Mouse (Mus musculus) forebrain, embryonic 13.5 days (tissue): ENCODE data around the gene Prss16. TPM values are rescaled to one million over a fixed set of nuclear protein-coding genes. Genes with fewer than 3 reads are reported as not detected.
A peak's percentile ranks its signal among the peaks of the same experiment; 100 is the strongest.
"Not testable (repeated sequence)": the region's sequence is repeated elsewhere in the genome, so short reads cannot be mapped to it uniquely, and the experiment has no call there.

Experiments
- ATAC-seq: fragments of 200-750 bp; cut with Nextera tagmentation; 2 replicates; pipeline ENCODE4 v1.8.0; 2017
- H3K27ac ChIP-seq: fragments of 300-500 bp; sonication (generic); 2 replicates; pipeline ENCODE4 v1.5.1; 2015; ENCODE audit warnings: inconsistent platforms, mild to moderate bottlenecking, moderate library complexity
- H3K27me3 ChIP-seq: fragments of 300-500 bp; sonication (generic); 2 replicates; pipeline ENCODE4 v1.6.1; 2015; ENCODE audit warnings: mild to moderate bottlenecking, inconsistent platforms
- H3K36me3 ChIP-seq: fragments of 300-500 bp; sonication (generic); 2 replicates; pipeline ENCODE4 v1.6.1; 2015; ENCODE audit warnings: mild to moderate bottlenecking, inconsistent platforms; ENCODE audit not compliant: poor library complexity, severe bottlenecking
- H3K4me1 ChIP-seq: fragments of 300-500 bp; sonication (generic); 2 replicates; pipeline ENCODE4 v1.6.1; 2015; ENCODE audit warnings: inconsistent platforms
- H3K4me2 ChIP-seq: fragments of 300-500 bp; sonication (generic); 2 replicates; pipeline ENCODE4 v1.6.1; 2015; ENCODE audit warnings: inconsistent platforms, mild to moderate bottlenecking, moderate library complexity
- H3K4me3 ChIP-seq: fragments of 300-500 bp; sonication (generic); 2 replicates; pipeline ENCODE4 v1.5.1; 2015; ENCODE audit warnings: mild to moderate bottlenecking, inconsistent platforms
- H3K9ac ChIP-seq: fragments of 300-500 bp; sonication (generic); 2 replicates; pipeline ENCODE4 v1.6.1; 2015; ENCODE audit warnings: mild to moderate bottlenecking, inconsistent platforms
- H3K9me3 ChIP-seq: fragments of 300-500 bp; sonication (generic); replicated peaks from 2 replicates; pipeline ENCODE4 v1.6.1; 2016; ENCODE audit warnings: inconsistent platforms
- WGBS: fragments of 180-500 bp; shearing (Covaris S2); methylation state at CpG from one replicate; pipeline ENCODE4 v1.1.7; 2015; 5-methylcytosine and 5-hydroxymethylcytosine counted together
- polyA plus RNA-seq: library from polyadenylated mRNA; unstranded; fragments of >200 nt; fragmentation: Nextera tagmentation; extraction: Ambion mirVana; gene quantifications from 2 replicates; pipeline ENCODE4 v1.2.1, GENCODE M21; 2015

Prss16 gene
- not detected in 2 replicates for polyA plus RNA-seq

DNA sequence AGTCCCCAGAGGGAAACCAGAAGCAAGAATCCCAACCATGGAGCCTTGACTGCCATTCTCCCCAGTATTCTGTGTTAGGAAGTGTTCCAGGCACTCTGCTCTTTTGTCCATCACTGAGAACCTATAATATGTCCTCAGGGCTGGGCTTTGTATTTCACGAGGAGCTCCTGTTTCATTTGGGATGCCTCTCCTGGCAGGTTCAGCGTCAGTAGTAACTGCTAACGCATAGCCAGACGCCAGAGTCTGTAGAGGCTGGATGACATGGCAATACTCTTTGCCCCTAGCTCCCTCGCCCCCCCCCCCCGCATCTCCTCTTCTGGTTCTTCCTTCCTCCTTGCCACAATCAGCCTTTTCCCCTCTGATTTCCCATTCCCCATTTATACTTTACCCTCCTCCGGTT, at the start of gene Prss16:
Prss16 (minus strand) TSS at position 101 of the 400 bp plus-strand sequence.
- Histone ChIP-seq H3K4me3 (no peak within 1 kb of the TSS), H3K4me1 (peaks cover 23% of the 10 kb centered on the region), H3K27ac (no peak within 1 kb of the TSS), H3K27me3 (peaks cover 94% of the 10 kb centered on the region), H3K4me2 (no peak within 1 kb of the TSS), H3K9ac (no peak within 1 kb of the TSS), H3K9me3 (no peaks in the 10 kb centered on the region), H3K36me3 (no peaks in the 10 kb centered on the region)
- ATAC-seq = no peak
- WGBS = 36% methylated on average over 7 of the region's 7 CpGs

DNA sequence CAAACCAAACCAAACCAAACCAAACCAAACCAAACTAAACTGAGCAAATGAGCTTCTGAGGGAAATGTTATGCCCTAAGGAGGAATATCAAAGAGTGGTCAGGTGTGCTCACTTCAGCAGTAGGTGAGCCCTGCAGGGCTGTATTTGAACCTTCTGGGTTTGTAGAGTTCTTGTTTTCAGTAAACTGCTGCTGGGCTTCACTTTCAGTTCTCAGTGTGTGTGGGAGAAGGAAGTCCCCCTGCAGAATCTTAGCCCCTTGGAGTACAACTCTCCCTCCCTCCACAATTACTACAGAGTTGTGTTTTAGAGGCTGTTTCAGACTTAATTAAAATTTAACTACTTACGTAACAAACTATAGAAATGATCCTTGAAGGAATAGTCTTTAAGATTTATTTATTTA, 44.2 kb upstream of the Prss16 start:
- Histone ChIP-seq H3K4me2 (no peak overlapping the region), H3K36me3 (no peaks in the 10 kb centered on the region), H3K27me3 (no peaks in the 10 kb centered on the region), H3K4me3 (no peak overlapping the region), H3K27ac (no peak overlapping the region), H3K9me3 (no peaks in the 10 kb centered on the region), H3K4me1 (0 out of 2 replicates have a peak, but pooled peaks cover 4% of the 10 kb centered on the region), H3K9ac (no peak overlapping the region)
- no peak for ATAC-seq
- WGBS = 95% methylated on average over 1 of the region's 1 CpGs

DNA sequence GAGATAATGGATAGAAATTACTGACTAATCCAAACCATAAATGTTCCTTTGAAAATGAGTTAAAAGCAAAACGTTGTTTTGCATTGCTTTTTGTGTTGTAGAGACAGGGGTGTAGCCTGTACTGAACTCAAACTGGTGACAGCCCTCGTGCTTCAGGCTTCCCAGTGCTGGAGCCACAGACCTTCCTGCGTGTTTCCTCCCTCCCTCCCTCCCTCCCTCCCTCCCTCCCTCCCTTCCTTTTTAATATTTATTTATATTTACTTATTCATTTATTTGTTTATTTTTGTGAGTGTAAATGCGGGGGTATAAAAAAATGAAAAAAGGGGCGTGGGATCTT, 41.9 kb upstream of the Prss16 start:
- Histone ChIP-seq H3K27ac (peak overlapping the region; percentile 84; the same call in 1 of the 2 replicates), H3K4me3 (peak overlapping the region; percentile 52), H3K4me2 (peak overlapping the region; percentile 64), H3K4me1 (0 out of 2 replicates have a peak, but pooled peaks cover 4% of the 10 kb centered on the region), H3K27me3 (no peaks in the 10 kb centered on the region), H3K36me3 (no peaks in the 10 kb centered on the region), H3K9ac (peak overlapping the region; percentile 66), H3K9me3 (no peaks in the 10 kb centered on the region)
- 14% methylated on average over 5 of the region's 5 CpGs for WGBS
- peak; percentile 46; the same call in 1 of the 2 replicates for ATAC-seq

DNA sequence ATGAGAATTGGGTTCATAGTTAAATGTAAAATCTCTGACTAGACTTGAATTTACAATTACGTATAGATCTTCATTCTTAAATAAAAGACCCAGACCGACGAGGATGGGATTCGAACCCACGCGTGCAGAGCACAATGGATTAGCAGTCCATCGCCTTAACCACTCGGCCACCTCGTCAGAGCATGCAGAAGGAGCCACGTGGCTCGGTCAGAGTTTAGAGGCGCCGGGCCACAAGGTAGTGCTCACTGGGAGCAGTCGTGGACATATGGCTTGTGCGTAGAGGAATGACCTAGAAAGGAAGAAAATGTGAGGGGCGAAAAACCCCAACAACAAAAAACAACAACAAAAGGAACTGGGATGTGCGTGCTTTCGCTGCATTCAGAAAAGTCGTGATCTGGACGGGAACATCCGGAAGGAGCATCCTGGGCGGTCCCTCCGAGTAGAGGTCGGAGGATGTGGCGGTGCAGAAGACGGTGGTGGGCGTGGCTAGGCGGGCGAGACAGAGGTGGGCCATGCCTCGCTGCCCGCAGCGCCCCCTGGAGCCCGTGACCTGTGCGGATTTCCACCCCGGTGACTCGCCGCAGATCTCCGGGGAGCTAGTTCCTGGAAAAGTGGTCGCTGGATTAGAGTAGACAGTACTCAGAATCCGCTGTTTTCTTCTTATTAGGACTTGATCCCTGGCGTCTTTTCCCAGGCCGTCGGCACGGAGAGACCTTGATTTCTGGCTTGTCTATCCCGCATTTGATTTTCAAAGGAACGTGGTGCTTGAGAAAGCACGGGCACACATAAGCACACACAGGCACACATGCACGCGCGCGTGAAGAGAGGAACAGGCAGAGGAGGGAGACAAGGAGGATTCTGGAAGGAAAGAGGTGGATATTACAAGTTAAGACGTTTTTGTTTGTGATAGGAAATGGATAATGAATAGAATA, 41.3 kb upstream of the Prss16 start:
- no peaks in the 10 kb centered on the region for H3K27me3 ChIP-seq
- 0 out of 2 replicates have a peak, but pooled peaks cover 4% of the 10 kb centered on the region for H3K4me1 ChIP-seq
- H3K4me2 ChIP-seq = peak overlapping the region; percentile 64
- no peaks in the 10 kb centered on the region for H3K36me3 ChIP-seq
- H3K9ac ChIP-seq = peak overlapping the region; percentile 66
- WGBS = under 1% methylated on average over 52 of the region's 52 CpGs
- ATAC-seq = peak; percentile 95
- H3K27ac ChIP-seq = peak overlapping the region; percentile 84
- no peaks in the 10 kb centered on the region for H3K9me3 ChIP-seq
- peak overlapping the region; percentile 52 for H3K4me3 ChIP-seq

DNA sequence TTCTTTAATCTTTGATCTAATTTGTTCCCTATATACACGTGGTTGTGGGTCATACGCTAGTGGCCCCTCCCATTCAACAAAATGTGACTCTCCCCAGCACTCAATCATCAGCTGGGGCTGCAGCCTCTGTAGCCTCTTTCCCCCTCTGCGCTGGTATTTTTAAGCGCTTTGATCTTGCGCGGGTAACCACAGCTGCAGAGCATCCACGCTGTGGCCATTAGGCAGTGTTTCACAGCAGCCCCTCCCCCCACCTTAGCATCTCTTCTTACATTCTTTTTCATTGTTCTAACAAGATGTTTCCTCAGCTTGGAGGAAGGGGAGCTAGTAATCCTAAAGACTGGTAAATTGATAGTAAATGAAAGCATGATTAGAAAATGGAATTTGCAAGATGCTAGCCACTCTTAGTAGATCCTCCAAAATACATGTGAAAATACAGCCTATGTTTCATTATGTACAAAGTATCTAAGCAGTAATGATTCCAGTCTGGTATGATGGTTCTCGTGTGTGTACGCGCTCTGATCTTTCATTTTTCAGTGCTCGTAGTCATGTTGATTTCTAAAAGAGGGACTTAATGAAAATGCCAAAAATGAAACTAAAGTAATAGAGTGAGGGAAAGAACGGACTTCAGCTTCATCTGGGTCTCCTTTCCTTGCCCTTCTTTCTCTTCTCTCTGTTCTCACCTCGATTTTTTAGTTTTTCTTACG, 40.3 kb upstream of the Prss16 start:
- Histone ChIP-seq H3K4me3 (peak overlapping the region; percentile 52), H3K4me2 (peak overlapping the region; percentile 64), H3K27me3 (no peaks in the 10 kb centered on the region), H3K36me3 (no peaks in the 10 kb centered on the region), H3K9ac (peak overlapping the region; percentile 56; the same call in 1 of the 2 replicates), H3K4me1 (0 out of 2 replicates have a peak, but pooled peaks cover 4% of the 10 kb centered on the region), H3K27ac (peak overlapping the region; percentile 84), H3K9me3 (no peaks in the 10 kb centered on the region)
- peak; percentile 37 for ATAC-seq
- 2% methylated on average over 14 of the region's 14 CpGs for whole genome bisulfite sequencing

DNA sequence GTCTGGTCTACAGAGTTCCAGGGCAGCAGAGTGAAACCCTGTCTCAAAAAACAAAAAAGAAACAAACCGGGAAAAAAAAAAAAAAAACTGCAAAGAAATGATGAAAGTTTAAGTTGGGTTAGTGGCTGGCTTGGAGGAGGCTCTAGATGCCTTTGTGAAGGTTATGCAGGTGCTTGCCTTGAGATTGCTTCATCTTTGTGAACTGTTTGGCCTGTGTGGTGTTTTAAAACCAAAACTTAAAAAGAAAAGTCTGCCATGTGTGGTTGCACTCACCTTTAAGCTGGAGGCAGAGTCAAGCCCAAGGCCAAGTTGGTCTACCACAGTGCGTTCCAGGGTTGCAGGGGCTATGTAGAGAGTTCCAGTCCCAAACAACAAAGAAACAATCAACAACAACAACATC, 39.5 kb upstream of the Prss16 start:
- Histone ChIP-seq H3K4me1 (peaks cover 7% of the 10 kb centered on the region), H3K27ac (no peak overlapping the region), H3K4me3 (no peak overlapping the region), H3K36me3 (no peaks in the 10 kb centered on the region), H3K27me3 (no peaks in the 10 kb centered on the region), H3K4me2 (no peak overlapping the region), H3K9ac (no peak overlapping the region), H3K9me3 (no peaks in the 10 kb centered on the region)
- 78% methylated on average over 2 of the region's 2 CpGs for WGBS
- no peak for ATAC-seq

DNA sequence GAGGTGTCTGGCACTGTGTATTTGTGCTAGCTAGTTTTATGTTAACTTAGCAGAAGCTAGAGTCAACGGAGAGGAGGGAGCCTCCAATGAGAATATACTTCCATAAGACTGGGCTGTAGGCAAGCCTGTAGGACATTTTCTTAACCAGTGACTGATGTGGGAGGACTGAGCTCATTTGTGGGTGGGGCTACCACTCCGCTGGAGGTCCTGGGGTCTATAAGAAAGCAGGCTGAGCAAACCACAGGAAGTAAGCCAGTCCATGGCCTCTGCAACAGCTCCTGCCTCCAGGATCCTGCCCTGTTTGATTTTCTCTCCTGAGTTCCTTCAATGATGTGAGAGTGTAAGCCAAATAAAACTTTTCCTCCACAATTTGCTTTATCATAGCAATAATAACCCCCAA, 35.8 kb upstream of the Prss16 start:
- H3K9ac ChIP-seq = no peak overlapping the region
- no peaks in the 10 kb centered on the region for H3K36me3 ChIP-seq
- no peak overlapping the region for H3K4me3 ChIP-seq
- H3K27ac ChIP-seq = no peak overlapping the region
- peaks cover 25% of the 10 kb centered on the region for H3K4me1 ChIP-seq
- H3K9me3 ChIP-seq = no peaks in the 10 kb centered on the region
- no peak overlapping the region for H3K4me2 ChIP-seq
- no peak for ATAC-seq
- H3K27me3 ChIP-seq = no peaks in the 10 kb centered on the region
- 81% methylated on average over 2 of the region's 2 CpGs for WGBS

DNA sequence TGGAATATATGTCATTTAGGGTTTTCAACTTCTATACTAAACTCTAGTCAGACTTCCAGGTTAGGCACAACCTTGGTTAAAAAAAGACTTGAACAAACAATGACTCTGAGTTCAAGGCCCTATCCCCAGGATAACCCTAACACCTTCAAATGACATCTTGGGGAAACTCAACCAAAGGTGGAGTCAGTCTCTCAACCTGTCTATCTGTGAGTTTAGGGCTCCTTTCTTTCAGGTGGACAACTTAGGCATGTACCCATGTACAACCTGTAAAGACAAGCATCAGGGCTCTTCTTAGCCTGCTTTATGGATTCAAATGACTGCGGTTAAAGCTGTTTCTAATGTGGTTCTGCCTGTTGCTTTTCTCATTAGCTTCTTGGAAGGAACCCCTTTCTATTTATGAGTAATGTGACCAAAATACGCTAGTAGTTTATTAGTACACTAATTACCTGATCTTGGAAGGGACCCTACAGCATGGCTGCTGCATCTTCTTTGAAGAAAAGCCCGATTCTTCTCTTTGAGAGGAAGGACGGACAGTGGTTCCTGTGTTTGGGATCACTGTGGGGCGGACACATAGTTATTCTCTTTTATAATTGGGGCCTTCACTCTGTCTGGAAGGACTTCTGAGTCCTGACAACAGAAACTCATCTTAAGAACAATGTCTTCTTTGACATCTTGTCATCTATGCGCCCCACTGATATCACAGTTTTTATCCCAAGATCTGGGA, 35.1 kb upstream of the Prss16 start:
- H3K4me2 ChIP-seq = peak overlapping the region; percentile 65
- H3K4me3 ChIP-seq = peak overlapping the region; percentile 43
- H3K9me3 ChIP-seq = no peaks in the 10 kb centered on the region
- H3K27ac ChIP-seq = no peak overlapping the region
- H3K27me3 ChIP-seq = no peaks in the 10 kb centered on the region
- WGBS = 85% methylated on average over 6 of the region's 6 CpGs
- no peaks in the 10 kb centered on the region for H3K36me3 ChIP-seq
- peaks cover 28% of the 10 kb centered on the region for H3K4me1 ChIP-seq
- no peak overlapping the region for H3K9ac ChIP-seq
- ATAC-seq = no peak

DNA sequence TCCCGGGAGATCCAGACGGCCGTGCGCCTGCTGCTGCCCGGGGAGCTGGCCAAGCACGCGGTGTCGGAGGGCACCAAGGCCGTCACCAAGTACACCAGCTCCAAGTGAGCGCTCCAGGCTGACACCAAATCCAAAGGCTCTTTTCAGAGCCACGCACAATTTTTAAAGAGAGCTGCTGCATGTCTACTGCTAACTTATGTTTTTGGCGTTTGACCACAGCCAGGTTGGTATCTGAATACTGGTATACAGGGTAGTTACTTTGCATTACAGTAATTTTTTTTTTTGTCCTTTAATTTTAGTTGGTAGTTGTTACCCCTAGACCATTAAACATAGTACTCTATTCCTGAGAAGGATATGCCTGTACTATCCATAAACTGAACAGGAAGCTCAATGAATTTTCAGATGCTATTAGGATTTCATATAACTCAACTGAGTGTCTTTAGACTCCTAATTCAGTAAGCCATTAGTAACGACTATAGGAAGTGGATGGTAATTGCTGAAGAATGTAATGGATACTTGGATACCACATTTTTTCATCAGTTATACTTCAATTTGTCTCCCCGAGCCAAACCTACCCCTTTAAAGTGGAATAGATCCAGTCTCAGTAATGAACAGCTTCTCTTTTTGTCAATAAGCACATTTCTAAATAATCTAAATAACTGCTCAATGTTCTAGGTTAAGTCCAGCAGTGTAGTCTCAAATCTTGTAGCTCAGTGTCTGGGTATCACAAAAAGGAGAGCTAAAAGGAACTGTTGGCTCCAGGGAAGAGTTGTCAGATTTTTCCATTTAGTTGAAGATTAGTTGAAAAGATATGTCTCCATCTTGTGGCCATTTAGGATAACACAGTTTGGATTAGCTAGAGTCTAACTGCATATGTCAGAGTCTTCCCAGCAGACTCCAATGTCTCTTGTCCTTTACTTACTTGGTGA, 34.2 kb upstream of the Prss16 start:
- Histone ChIP-seq H3K9me3 (no peaks in the 10 kb centered on the region), H3K27me3 (no peaks in the 10 kb centered on the region), H3K4me2 (peak overlapping the region; percentile 65), H3K27ac (peak overlapping the region; percentile 88), H3K4me1 (peaks cover 27% of the 10 kb centered on the region), H3K4me3 (peak overlapping the region; percentile 43), H3K36me3 (no peaks in the 10 kb centered on the region), H3K9ac (peak overlapping the region; percentile 71)
- peak; percentile 16 for ATAC-seq
- WGBS = under 1% methylated on average over 9 of the region's 14 CpGs

DNA sequence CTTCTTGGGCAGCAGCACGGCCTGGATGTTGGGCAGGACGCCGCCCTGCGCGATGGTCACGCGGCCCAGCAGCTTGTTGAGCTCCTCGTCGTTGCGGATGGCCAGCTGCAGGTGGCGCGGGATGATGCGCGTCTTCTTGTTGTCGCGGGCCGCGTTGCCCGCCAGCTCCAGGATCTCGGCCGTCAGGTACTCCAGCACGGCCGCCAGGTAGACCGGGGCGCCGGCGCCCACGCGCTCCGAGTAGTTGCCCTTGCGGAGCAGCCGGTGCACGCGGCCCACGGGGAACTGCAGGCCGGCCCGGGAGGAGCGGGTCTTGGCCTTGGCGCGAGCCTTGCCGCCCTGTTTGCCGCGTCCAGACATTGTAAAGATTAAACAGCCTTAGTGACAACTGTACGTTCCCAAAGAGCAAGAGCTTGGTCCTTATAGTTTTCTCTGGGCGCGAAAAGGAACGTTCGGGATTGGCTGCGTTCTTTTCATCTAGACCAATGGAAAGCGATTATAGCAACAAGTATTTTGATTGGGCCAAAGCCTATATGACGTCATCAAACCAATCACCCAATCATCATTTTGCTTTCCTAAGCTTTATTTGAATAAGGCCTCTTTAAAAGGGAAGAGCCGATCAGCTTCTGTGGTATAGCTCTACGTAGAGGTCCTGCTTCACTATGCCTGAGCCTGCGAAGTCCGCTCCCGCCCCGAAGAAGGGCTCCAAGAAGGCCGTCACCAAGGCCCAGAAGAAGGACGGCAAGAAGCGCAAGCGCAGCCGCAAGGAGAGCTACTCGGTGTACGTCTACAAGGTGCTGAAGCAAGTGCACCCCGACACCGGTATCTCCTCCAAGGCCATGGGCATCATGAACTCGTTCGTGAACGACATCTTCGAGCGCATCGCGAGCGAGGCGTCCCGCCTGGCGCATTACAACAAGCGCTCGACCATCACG, 33.3 kb upstream of the Prss16 start, which contains the start of the genes Hist1h2ag and Hist1h2bj:
Hist1h2ag (minus strand) TSS at position 377 of the 935 bp plus-strand sequence.
Hist1h2bj (plus strand) TSS at position 647 of the 935 bp plus-strand sequence.
- peak within 1 kb of the TSS; percentile 51 for H3K4me3 ChIP-seq
- H3K4me2 ChIP-seq = peak within 1 kb of the TSS; percentile 82
- peak; percentile 94 for ATAC-seq
- not testable (repeated sequence) for H3K36me3 ChIP-seq, H3K9me3 ChIP-seq, H3K27me3 ChIP-seq
- peak within 1 kb of the TSS; percentile 71 for H3K9ac ChIP-seq
- peaks cover 27% of the 10 kb centered on the region for H3K4me1 ChIP-seq
- WGBS = under 1% methylated on average over 48 of the region's 80 CpGs
- H3K27ac ChIP-seq = peak within 1 kb of the TSS; percentile 97
